Mouse (Mus musculus) G1E (cell line): ENCODE data around the gene Tmem176b. TPM values are rescaled to one million over a fixed set of nuclear protein-coding genes. Genes with fewer than 3 reads are reported as not detected.

ENCODE experiments used
- ATAC-seq: 2 replicates; pipeline ENCODE4 v1.8.0; 2016; ENCODE audit warnings: mild to moderate bottlenecking; ENCODE audit not compliant: insufficient number of reproducible peaks, poor library complexity, low FRiP score, severe bottlenecking; ENCODE audit errors: extremely low read depth
- DNase-seq: peaks from one replicate; pipeline ENCODE4 v3.0.0; 2012; ENCODE audit warnings: low spot score
- H3K27me3 ChIP-seq: 2 replicates; pipeline ENCODE4 v1.6.1; 2012; ENCODE audit warnings: mild to moderate bottlenecking, low read length, inconsistent platforms; ENCODE audit not compliant: insufficient read depth
- H3K36me3 ChIP-seq: replicated peaks from 2 replicates; pipeline ENCODE3; 2012; ENCODE audit warnings: mild to moderate bottlenecking, inconsistent platforms
- H3K4me1 ChIP-seq: 2 replicates; pipeline ENCODE4 v1.6.1; 2012; ENCODE audit warnings: low read depth, low read length, inconsistent platforms, mixed read lengths; ENCODE audit not compliant: insufficient read depth
- H3K4me3 ChIP-seq: 2 replicates; pipeline ENCODE4 v1.5.1; 2012; ENCODE audit warnings: low read depth, mild to moderate bottlenecking, inconsistent platforms, low read length, moderate library complexity, mixed read lengths
- H3K9me3 ChIP-seq: replicated peaks from 2 replicates; pipeline ENCODE4 v1.6.1; 2012; ENCODE audit warnings: inconsistent platforms
- CTCF ChIP-seq: IDR thresholded peaks from 2 replicates; pipeline ENCODE4 v1.5.1; 2012; ENCODE audit warnings: low read depth, low read length, inconsistent platforms, mixed read lengths
- GATA1 ChIP-seq: IDR thresholded peaks from 2 replicates; pipeline ENCODE4 v1.6.1; 2012; ENCODE audit warnings: borderline replicate concordance, low read length, inconsistent platforms, mixed read lengths
- GATA2 ChIP-seq: IDR thresholded peaks from 2 replicates; pipeline ENCODE4 v1.6.1; 2012; ENCODE audit warnings: low read depth, low read length, inconsistent platforms, borderline replicate concordance
- POLR2AphosphoS5 ChIP-seq: IDR thresholded peaks from 2 replicates; pipeline ENCODE4 v1.6.1; 2012; ENCODE audit warnings: low read depth, low read length, inconsistent platforms; ENCODE audit not compliant: insufficient replicate concordance
- TAL1 ChIP-seq: conservative IDR thresholded peaks from 2 replicates; pipeline ENCODE4 v1.6.1; 2012; ENCODE audit warnings: low read depth, low read length, inconsistent platforms, mixed read lengths
- polyA plus RNA-seq: library from polyadenylated mRNA; stranded (reverse); fragments of >175 nt; gene quantifications from 2 replicates; pipeline ENCODE4 v1.2.3, GENCODE M21; 2012
- total RNA-seq, 2 experiments: library from RNA; stranded (forward) in 1 of 2; stranded (reverse) in 1 of 2; fragments of 200-1000 nt in 1 of 2; fragments of >200 nt in 1 of 2; fragmentation: Nextera tagmentation in 1 of 2; gene quantifications; 2 replicates each; pipeline ENCODE4 v1.2.3; 2014 to 2017

The Tmem176b gene
- total and polyA plus RNA-seq, 3 experiments, result not detected

- Histone ChIP-seq H3K4me3 (no peak overlapping the region), H3K4me1 (no peaks in the 10 kb centered on the region), H3K9me3 (no peaks in the 10 kb centered on the region), H3K36me3 (no peaks in the 10 kb centered on the region), H3K27me3 (peaks cover 7% of the 10 kb centered on the region; the same call in 1 of the 2 replicates)
- ATAC-seq, result no peak
- no peak for DNase-seq
- TF ChIP-seq TAL1 (no peak), CTCF (no peak), GATA2 (no peak), GATA1 (no peak), POLR2AphosphoS5 (no peak)
Observed at GRCm38 (mm10) chr6:48842111-48842842, 981 bp upstream of the Tmem176b start.

- ATAC-seq (no peak), DNase-seq (no peak)
Observed at GRCm38 (mm10) chr6:48840371-48840969, 826 bp downstream of the Tmem176b start, which contains the start of gene Tmem176a. Gene Tmem176a, plus strand, starts transcription at chr6:48840919.

GRCm38 (mm10) chr6:48838321-48839080 lies 2.8 kb downstream of the Tmem176b start:
- no peak for ATAC-seq
- Histone ChIP-seq H3K4me1 (no peaks in the 10 kb centered on the region), H3K4me3 (no peak overlapping the region), H3K36me3 (no peaks in the 10 kb centered on the region), H3K27me3 (peaks cover 10% of the 10 kb centered on the region), H3K9me3 (no peaks in the 10 kb centered on the region)
- no peak for DNase-seq
- no peak for TF ChIP-seq POLR2AphosphoS5
- no peak for TF ChIP-seq GATA2
- no peak for TF ChIP-seq TAL1
- TF ChIP-seq CTCF, result no peak
- no peak for TF ChIP-seq GATA1

More at GRCm38 (mm10) chr6:48840371-48840969, 826 bp downstream of the Tmem176b start, which contains the start of gene Tmem176a:
- H3K4me3 ChIP-seq, result no peak within 1 kb of the TSS
- no peaks in the 10 kb centered on the region for H3K9me3 ChIP-seq
- TF ChIP-seq CTCF, result no peak
- TF ChIP-seq POLR2AphosphoS5, result no peak
- TF ChIP-seq TAL1, result no peak
- no peak for TF ChIP-seq GATA1
- TF ChIP-seq GATA2, result no peak
- H3K4me1 ChIP-seq, result no peaks in the 10 kb centered on the region
- peaks cover 7% of the 10 kb centered on the region for H3K27me3 ChIP-seq
- no peaks in the 10 kb centered on the region for H3K36me3 ChIP-seq

GRCm38 (mm10) chr6:48837516-48837915 lies 3.8 kb downstream of the Tmem176b start:
- no peak for DNase-seq

GRCm38 (mm10) chr6:48836146-48836545 lies 5.2 kb downstream of the Tmem176b start:
- H3K4me1 ChIP-seq, result no peaks in the 10 kb centered on the region

More at GRCm38 (mm10) chr6:48837516-48837915, 3.8 kb downstream of the Tmem176b start:
- Histone ChIP-seq H3K9me3 (no peaks in the 10 kb centered on the region), H3K36me3 (no peaks in the 10 kb centered on the region), H3K4me3 (no peak overlapping the region), H3K27me3 (peaks cover 10% of the 10 kb centered on the region), H3K4me1 (no peaks in the 10 kb centered on the region)
- ATAC-seq, result no peak
- TF ChIP-seq CTCF, result no peak
- no peak for TF ChIP-seq GATA2
- no peak for TF ChIP-seq TAL1
- TF ChIP-seq POLR2AphosphoS5, result no peak
- TF ChIP-seq GATA1, result no peak

GRCm38 (mm10) chr6:48835241-48835640 lies 6.1 kb downstream of the Tmem176b start:
- no peak for ATAC-seq
- no peaks in the 10 kb centered on the region for H3K4me1 ChIP-seq

More at GRCm38 (mm10) chr6:48836146-48836545, 5.2 kb downstream of the Tmem176b start:
- DNase-seq (no peak), ATAC-seq (no peak)
- H3K27me3 ChIP-seq, result peaks cover 5% of the 10 kb centered on the region
- H3K4me3 ChIP-seq, result no peak overlapping the region
- H3K9me3 ChIP-seq, result no peaks in the 10 kb centered on the region
- H3K36me3 ChIP-seq, result no peaks in the 10 kb centered on the region
- no peak for TF ChIP-seq GATA1
- no peak for TF ChIP-seq POLR2AphosphoS5
- no peak for TF ChIP-seq CTCF
- no peak for TF ChIP-seq GATA2
- no peak for TF ChIP-seq TAL1

More at GRCm38 (mm10) chr6:48835241-48835640, 6.1 kb downstream of the Tmem176b start:
- H3K9me3 ChIP-seq, result no peaks in the 10 kb centered on the region
- H3K36me3 ChIP-seq, result no peaks in the 10 kb centered on the region
- TF ChIP-seq GATA1 (no peak), GATA2 (no peak), TAL1 (no peak), CTCF (no peak), POLR2AphosphoS5 (no peak)
- DNase-seq, result no peak
- no peak overlapping the region for H3K4me3 ChIP-seq
- H3K27me3 ChIP-seq, result peaks cover 4% of the 10 kb centered on the region; the same call in 1 of the 2 replicates
